Mouse (Mus musculus) retina, postnatal 1 day (tissue): ENCODE data around the gene Eogt.

Source experiments
- DNase-seq: peaks from one replicate; pipeline ENCODE4 v3.0.0-alpha.2; 2012

Gene Eogt

DNA sequence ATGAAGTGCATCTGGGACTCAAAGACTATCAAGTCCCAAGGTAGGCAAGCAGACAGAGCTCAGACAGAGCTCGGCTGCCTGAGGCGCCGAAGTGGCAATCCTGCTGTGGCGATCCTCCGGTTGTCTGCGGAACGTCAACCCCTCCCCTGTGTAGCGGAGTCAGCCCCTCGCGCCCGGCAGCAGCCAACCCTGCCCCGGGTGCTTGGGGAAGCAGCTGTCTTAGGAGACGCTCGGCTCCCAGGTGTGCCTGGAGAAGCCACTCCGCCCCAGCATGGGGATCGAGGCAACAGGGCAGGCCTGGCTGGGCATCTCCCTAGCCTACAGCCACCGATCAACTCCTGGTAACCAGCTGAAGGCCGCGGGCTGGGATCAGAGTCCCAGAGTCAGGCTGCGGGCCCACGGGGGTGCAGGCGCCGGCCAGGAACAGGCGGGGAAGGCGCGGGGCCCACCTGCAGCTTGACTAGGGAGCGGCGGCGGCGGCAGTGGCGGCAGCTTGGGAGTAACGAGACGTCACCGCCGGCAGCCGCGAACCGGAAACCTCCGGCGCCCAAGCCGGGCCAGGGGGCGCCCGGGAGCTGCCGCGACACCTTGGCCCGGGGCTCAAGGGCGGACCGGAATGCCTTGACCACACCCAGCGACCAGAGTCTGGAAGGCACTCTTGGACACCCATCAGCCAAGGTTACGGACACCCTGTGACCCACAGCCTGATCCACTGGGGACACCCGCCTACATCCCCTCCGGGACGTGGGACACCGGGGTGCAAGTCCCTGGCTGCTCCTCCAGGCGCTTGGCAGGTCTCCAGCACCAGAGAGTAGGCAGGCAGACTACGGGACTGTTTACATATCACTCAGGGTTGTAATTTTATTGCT lies at the start of gene Eogt:
Gene Eogt (minus strand): TSS at position 800 of the 869 bp plus-strand sequence.
- peak; percentile 76 for DNase-seq

DNA sequence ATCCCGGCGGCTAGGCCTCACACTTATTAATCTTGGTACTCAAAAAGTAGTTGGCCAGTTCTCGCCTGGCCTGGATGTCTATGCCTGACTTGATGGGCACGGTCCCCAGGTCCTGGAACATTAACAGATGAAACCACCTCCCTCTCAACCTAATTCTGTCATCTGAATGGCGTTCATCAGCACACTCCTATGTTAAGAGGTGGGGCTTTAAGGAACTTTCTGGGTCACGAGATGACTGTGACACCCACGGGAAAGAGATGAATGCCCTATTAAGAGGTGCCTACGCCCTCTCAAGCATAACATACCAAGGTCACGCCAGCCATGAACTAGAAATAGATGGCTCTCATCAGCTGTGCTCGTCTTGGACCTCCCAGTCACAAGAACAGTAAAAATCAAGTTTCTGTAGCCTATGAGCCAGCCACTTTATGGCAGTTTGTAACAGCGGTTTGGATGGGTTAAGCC lies 30.4 kb upstream of the Eogt start:
- DNase-seq = no peak

DNA sequence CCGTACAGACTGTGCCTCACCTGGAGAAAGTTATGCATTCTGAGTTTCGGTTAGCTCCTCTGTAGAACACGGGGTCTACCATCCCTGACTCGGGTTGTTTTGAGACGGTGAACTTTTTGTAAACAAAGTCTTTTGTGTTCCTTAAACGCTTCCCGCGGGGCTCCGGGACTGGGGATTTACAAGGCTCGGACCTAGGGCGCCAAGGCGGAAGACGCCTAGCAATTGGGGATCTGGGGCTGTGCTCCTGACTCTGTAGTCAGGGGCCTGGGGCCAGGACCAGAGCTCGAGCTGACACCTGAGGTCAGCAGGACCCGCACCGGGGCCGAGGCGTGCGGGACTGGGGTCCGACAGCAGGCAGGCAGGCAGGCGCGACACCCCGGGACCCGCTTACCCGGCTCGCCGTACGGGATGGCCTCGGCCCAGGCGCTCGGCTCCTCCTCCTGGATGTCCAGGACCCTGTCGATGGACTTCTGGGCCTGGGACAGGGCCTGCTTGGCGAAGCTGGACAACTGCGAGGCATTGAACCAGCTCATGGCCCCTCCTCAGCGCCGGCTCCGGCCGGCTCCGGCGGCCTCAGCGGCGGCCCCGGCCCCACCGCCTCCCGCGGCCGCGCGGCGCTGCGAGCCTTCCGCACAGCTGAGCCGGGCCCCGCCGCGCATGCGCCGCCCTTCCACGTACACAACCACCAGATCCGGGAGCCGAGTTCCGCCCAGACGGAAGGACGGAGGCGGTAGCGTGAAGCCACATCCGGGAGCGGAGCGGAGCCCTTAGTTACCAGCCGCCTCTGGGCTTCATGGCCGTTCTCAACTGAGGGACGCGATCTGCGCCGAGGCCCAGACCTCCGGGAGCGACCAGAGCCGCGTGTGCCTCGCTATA lies 29.7 kb upstream of the Eogt start, which contains the start of gene Tmf1:
Gene Tmf1 (minus strand): TSS at position 632 of the 876 bp plus-strand sequence.
- peak; percentile 96 for DNase-seq

DNA sequence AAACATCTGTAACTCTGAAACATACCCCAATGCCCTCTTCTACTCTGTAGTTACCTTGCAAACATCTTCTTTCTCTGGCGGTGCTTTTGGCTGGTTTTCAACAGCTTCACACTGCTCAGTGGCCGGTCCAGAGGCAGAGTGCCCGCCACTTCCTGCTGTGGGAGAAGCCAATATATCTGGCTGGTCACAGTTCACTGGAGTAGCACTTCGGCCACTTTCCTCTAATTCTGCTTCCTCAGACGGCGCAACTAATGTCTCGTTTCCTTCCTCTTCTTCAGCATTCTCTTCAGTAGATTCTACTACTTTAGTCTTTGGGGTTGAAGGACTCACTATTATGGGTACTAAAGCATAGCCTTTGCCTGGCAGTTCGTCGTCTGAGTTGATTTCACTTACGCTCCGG lies 26.7 kb upstream of the Eogt start:
- DNase-seq = no peak

DNA sequence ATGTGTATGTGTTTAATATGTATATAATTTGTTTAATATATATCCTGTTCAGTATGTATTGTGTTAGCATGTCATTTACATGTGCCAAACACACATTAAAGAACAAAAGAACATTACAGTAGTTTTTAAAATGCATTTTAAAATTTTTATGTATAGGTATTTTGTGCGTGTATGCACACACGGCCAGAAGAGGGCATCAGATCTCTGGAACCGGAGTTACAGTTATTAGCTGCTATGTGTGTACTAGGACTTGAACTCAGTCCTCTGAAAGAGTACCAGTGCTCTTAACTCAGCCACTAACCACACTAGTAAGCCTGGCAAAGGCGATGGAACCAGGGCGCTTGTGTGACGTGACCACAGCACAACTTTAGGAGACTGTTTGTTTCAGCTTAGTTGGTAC lies 1.2 kb upstream of the Eogt start:
- DNase-seq = no peak

DNA sequence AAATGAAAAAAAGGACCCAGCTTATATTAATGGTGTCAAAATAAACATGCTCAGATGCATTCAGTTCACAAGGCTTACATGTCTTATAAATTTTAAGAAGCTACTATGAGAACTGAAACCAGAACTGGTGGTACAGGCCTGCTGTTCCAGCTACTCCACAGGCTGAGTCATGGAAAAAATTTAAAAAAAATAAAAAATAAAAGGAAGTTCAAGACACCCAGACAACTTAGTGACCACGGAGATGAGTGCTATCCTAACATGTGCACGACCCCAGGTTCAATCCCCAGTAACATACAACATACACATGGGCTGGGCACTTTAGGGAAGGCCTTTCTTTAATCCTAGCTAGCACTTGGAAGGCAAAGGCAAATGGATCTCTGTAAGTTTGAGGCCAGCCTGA lies 739 bp upstream of the Eogt start:
- no peak for DNase-seq

DNA sequence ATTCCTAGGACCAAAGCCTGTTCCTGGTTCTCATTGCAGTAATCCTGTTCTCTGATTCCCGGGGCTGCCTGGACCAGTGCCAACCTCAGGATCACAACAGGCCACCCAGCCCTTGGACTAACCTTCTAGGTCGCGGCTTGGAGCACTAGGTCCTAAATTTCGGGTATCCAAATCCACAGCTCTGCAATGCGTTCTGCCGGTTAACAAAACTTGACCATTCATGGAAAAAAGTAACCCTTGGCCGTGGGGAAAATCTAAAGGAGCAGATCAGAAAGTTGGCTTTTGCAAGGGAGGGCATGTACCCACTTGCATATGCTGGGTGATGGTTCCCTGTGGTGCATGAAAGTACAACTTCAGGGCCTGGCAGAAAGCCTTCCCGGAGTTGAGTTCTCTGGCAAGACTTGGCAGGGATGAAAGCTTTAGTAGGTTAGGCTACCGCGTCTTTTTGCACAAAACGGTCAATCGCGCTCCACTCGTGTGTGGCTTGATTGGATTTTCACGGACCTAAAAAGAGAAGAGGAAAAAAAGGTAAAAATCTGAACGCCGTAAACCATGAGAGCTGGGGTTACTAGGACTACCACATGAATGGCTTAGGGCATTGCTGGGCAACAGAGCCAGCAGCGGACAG lies 1.1 kb downstream of the Eogt start:
- DNase-seq = peak; percentile 78

DNA sequence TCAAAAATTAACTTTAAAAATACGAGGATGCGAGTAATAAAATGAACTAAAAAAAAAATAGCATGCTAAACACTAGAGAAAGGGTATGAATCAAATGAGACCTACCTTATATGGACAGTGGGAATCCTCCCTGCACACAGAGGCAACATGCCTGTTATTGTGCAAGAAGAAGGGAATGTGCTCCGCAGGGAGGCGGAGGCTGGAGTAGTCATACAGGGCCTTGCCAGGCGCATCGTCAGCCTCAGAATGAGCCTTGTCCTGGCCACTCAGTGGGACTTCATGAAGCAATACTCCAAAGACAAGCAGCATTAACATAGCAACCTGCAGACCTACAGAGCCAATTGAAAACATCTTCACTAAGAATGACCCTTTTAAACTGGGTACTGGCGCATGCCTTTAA lies 3.8 kb downstream of the Eogt start:
- no peak for DNase-seq

DNA sequence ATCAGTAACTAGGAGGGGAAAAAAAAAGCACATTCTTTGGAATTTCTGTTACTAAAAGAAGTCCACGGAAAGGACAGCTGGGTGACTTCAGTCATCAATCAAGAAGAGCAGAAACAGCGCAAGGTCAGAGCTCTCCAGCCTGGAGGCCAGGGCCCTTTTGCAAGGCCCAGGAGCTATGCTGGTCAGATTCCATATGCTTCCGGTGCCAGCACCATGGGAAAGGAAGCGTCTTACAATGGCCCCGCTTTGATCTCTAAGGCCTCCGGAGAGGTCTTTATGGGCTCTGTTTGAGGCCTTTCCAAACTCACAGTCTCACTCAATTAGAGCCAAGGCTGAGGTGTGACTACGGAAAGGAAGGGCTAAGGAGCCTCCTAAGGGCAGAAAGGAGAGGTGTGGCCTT lies 4.6 kb downstream of the Eogt start:
- DNase-seq = no peak

DNA sequence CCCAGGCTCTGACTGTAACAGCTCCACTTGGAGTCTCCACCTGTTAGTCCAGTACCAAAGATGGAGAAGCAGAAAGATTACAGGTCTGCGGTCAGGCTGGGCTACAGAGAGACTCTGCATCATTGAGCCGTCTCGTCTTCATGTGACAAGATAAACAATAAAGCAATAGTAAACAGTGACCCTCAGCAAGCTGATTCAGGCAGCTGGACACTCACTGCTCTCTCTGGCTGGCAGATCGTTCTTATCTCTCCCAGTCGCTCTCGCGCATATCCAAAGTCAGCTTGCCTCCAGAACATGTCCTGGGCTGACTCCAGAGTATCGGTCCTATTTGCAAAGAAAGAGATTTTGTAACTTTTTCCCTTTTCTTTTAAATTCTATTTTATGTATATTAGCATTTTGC lies 6.4 kb downstream of the Eogt start:
- no peak for DNase-seq

DNA sequence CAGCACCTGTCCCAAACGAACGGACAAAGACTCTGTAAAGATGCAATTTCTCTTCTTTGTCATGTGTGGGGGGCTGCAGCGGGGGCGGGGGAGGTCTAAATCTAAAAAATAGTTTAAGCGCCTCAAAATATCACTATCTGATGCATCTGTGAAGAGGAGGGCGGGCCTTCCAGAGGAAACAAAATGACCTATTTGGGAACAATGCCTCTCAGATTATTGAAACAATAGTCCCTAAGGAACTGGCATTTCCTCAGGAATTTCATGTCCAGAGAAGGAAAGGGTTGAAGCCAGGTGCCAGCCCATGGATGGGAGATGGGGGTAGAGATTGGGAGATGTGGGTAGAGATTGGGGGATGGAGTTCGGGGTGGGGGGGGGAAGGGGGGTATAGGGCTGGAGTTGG lies 7.2 kb downstream of the Eogt start:
- DNase-seq = peak; percentile 63

DNA sequence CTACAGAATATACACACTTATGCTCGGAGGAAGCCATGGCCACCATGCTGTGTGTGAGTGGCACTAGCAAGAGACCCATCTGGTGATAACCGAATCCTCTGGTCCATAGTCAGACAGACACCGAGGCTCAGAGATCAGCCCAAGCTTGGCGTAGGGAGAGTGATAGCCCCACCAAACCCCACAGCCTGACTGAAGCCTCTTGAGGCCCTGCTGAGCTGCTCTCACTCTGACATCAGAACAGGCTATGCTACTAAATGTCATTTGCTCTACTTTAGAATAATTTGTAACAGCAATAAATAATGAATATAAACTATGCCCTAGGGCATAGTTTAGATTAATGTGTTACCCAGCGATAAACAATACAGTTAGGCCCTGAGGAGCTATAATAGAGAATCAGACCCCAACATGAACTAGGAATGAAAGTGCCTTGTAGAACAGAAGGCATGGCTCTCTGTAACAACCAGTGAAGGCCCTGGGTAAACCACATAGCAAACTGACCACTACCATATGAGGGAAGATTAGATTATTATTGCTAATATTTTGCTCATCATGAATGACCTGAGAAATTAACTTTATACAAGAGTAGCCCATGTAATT lies 16.2 kb downstream of the Eogt start:
- no peak for DNase-seq

DNA sequence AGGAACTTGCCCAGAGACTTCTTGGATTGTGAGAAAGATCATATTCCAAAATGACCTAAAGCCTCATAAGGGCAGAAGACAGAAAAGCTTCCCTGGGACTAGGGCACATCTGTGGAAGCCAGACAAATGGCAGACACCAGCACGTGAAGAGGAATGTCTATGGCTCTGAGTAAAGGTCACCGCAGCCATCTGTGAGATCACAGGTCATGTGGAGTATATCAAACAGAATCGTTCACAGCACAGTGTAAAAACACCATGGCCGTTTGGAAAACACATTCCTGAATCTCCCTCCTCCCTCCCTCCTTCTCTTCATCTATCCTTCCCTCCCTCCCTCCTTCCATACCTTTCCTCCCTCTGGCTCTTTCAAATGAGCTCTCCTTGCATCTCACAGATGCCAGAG lies 17.2 kb downstream of the Eogt start:
- no peak for DNase-seq

DNA sequence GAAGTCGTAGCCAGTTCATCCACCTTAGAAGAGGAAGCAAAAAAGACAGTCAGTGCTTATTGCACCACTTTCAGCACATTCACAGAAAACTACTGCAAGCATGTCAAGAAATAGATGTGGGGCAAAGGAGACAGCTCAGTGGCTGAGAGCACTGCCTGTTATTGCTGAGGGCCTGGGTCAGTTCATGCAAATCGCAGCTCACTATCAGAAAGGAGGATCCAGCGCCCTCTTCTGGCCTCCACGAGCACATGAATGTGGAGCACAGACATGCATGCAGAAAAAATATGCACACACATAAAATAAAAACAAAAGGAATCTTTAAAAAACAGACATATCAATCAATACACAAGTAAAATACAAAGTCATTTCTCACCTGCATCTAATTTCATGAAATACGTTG lies 18.0 kb downstream of the Eogt start:
- peak; percentile 24 for DNase-seq

DNA sequence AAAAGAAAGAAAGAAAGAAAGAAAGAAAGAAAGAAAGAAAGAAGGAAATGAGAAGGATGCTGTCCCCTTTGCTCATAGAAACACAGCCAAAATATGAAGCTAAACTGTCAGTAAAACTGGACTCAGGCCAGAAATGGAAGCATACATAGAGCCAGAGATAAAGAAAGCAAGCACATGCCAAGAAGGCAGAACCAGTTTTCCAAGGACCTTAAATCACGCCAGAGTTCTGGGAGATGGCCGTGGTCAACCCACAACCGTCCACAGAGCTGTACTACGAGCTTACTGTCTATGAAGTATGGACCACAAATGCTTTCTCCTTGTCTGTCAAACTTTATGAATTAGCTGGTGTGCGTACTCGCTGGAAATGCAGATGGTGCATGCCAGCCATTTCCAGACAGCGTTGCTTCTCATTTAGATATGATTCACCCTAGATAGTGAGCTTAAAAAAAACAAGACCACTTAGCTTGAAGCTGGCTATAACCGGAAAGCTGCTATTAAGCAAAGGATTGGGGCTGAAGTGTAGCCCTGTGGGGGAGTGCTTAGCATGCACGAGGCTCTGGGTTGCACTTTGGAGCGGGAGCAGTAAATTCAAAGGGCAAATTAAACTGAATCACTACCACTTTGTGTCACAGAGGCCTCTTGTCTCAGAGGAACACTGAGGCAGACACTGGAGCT lies 24.5 kb downstream of the Eogt start:
- no peak for DNase-seq

DNA sequence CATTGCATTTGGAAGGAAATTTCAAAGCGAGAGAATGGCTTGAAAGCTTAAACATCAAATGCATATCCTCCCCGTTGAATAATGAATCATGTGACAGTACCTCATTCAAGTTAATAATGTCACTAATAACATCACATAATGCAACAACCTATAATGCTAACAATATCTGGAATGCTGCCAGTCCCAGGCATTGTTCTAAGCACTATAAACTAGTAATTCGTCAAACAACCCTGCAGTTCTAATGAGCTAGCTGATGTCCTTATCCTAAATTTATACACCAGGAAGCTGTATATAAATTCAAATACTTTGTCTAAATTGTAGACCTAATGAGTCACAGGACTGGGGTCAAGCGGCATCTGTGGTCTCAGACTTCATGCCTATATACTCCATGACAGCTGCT lies 28.1 kb downstream of the Eogt start:
- no peak for DNase-seq

DNA sequence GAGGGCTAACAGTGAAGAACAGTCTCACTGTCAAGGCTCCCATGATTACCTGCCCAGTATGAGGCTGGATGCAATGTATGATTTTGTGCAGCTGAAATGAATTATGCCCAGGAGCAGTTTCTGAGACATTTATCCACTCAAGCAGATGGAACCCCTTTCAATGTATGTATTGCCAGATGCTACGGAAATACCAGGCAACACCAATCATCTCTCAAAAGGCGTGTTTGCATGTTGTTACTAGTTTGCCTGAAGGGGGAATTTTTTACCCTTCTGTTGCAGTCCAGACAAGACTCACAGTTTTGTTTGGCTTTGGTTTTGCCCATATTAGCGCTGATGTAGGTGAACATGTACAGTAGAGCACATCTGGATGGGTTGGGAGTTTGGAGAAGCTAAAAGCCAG lies 30.7 kb downstream of the Eogt start:
- no peak for DNase-seq

DNA sequence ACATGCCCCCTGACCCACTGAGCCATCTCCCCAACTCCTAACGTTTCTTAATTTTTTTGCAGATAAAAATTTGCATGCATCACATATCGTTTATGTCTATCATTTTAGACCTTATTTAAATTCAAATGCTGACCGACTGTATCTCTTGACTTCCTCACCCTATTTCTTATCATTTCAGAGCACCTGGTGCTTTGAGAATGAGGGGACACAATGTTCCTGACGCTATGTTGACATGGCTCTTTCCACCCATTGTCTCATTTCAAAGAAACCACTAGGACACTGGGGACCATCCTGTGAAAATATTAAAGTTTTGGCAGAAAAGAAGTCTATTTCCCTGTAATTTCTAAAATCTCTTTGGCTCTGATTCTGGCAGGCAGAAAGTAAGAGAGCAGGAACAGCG lies 32.1 kb downstream of the Eogt start:
- DNase-seq = no peak

DNA sequence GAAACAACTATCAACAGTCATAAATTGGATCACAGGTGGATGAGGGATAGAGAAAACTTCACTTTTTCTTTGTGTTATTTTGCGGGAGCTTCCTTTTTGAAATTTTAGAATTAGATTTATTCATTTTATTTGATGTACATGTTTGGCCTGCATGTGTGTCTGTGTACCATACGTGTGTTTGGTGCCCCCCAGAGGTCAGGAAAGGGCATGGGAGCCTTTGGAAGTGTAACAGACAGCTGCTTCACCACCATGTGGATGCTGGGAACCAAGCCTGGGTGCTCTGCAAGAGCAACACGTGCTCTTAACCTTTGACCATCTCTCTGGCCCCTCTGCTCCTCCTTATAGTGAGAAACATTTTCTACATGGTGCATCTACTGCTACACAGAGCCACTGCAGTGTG lies 34.2 kb downstream of the Eogt start:
- peak; percentile 19 for DNase-seq

DNA sequence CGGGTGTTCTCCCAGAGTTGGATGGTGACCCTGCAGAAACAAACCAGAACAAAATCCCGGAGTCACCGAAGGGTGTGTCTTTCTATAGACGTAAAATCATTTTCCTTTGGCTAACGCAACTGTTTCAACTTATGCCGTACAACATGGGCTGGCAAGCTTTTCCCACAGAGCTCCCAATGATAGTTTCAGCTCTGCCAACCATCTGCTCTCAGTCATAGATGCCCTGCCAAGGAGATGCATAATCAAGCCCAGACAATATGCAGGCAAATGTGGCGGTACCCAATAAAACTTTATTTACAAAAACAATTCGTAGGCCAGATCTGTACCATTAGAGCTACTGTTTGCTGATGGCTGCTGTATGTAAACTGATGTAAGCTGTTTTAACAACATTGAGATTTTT lies 36.8 kb downstream of the Eogt start:
- DNase-seq = no peak

DNA sequence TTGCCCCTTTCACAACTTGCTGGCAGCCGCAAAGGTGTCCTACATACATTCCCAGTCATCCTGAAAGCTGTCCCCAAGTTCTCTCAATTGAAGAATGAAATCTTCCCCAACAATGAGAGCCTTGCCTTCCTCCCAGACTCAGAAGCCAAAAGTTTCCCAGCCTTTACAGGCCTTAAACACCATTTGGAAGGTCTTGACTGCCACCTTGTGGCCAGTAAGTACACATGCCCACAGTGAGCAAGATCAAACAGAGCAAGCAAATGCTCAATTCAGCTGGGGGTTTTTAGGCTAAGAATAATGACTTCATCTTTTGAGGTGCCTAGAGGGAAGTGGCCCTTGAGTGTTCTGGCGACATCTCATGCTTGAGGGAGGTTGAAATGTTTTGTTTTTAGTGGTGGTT lies 42.2 kb downstream of the Eogt start:
- DNase-seq = peak; percentile 87

DNA sequence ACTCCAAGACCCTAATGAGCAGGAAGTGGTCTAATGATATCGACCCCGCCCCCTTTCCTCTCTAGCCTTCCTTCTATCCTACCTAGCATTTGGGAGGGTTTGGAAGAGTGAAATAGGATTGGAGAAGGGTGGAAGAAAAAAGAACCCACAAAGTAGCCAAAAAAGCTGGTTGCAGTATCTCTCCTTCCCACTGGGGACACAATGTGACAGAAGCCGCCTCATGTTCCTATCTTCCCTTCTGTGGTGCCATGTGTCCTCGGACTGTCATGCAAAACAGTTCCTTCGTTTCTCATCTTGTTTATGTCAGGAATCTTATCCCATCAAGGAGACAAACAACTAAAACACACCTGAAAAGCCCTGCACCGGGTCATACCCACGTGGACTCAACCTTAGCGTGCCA lies 42.9 kb downstream of the Eogt start:
- DNase-seq = no peak
